Mouse (Mus musculus) cortical plate, adult 2 months (tissue): ENCODE data around the gene Trpv3.

Experiments used
- CTCF ChIP-seq: fragments of 200-500 bp; IDR thresholded peaks from 2 replicates; pipeline ENCODE4 v1.5.1; 2011; ENCODE audit warnings: mild to moderate bottlenecking, control low read depth, low read length; ENCODE audit not compliant: insufficient read depth; ENCODE audit errors: extremely low read depth
- POLR2A ChIP-seq: fragments of 200-500 bp; IDR thresholded peaks from 2 replicates; pipeline ENCODE4 v1.6.1; 2011; ENCODE audit warnings: mild to moderate bottlenecking, low read length, control low read depth; ENCODE audit not compliant: insufficient read depth; ENCODE audit errors: extremely low read depth

DNA sequence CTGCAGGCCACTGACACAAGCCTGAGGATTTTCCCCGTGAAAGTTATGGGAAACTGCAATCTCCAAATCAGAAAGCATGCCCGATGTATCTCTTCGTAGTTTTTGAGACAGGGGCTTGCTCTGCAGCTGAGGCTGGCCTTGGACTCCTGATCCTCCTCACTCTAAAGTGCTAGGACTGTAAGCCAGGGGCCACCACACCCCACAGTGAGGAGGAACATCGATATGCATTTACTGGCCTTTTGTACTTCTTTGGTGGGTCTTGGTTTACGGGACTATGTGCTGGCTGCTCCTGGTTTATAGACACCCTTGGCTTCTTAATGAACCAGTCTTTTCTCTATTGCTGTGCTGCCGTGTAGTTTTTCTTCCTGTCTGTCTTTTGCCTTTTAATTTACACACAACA lies 25.0 kb upstream of the Trpv3 start:
- TF ChIP-seq POLR2A (no peak), CTCF (no peak)
